Mouse (Mus musculus): Measurements from ENCODE around the gene Tulp2. TPM values are rescaled to one million over a fixed set of nuclear protein-coding genes. Genes with fewer than 3 reads are reported as not detected.
"Not testable (repeated sequence)": the region's sequence is repeated elsewhere in the genome, so short reads cannot be mapped to it uniquely, and the experiment has no call there.

Tulp2 gene
- polyA plus RNA-seq, 1 experiment from 2014 or later = 0.87 TPM

DNA sequence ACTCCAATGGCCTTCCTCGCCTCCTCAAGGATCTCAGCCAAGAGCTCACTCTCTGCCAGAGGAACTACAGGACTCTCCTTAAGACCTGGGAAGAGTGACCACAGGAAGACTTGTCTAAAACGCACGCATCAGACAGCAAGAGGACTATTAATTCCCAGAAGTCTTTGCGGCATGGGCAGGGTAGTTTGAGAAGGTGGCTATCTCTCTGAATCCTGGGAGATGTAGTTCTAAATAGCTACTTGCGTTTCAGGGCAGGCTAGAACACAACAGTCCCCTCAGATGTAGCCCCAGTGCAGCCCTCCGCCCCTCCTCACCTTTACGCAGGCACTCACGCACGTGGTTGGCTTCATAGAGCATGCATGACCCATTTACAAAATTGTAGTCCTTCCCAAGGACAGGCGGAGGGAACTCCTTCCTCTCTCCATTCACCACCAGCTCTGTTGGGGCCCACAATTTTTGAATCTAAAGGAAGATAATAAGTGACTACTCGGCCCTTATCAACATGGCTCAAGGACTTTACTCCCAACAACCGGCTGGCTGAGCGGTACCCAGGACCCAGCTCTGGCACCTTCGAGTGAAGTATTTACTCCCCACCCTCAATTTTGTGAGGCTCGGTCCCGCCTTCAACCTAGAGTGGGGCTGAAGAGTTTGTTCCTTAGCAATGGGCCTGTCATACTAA is 6.2 kb upstream of the Tulp2 start:
- H3K27me3 ChIP-seq (replicated peaks) = no peaks in the 10 kb centered on the region
- no peak overlapping the region for H3K27ac ChIP-seq (ENCODE audit: poor library complexity, severe bottlenecking)
- H3K9ac ChIP-seq = peak overlapping the region; percentile 39; the same call in 1 of the 2 replicates
- H3K4me2 ChIP-seq = peak overlapping the region; percentile 51
- peak overlapping the region; percentile 24; the same call in 1 of the 2 replicates for H3K4me3 ChIP-seq
- peak; percentile 54; the same call in 1 of the 2 replicates for ATAC-seq (ENCODE audit: insufficient number of reproducible peaks, low FRiP score)
- H3K4me1 ChIP-seq (replicated peaks) = no peaks in the 10 kb centered on the region
- 57% methylated on average over 16 of the region's 16 CpGs for WGBS
- H3K9me3 ChIP-seq (replicated peaks) = no peaks in the 10 kb centered on the region
- H3K36me3 ChIP-seq = peaks cover 8% of the 10 kb centered on the region; the same call in 1 of the 2 replicates

DNA sequence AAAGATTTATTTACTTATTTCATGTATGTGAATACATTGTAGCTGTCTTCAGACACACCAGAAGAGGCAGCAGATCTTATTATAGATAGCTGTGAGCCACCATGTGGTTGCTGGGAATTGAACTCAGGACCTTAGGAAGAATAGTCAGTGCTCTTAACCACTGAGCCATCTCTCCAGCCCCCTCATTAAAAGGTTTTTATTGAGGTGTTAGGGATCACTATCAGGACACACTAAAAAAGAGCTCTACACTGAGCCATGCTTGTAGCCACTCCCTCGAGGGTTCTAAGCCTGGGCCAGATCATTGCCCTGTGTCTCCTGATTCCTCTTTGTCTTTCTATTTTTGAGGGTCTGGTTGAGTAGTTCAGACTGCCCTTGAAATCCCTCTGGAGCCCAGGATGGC is 5.2 kb upstream of the Tulp2 start:
- Histone ChIP-seq H3K27ac (ENCODE audit: poor library complexity, severe bottlenecking) (no peak overlapping the region), H3K9me3 (replicated peaks) (no peaks in the 10 kb centered on the region), H3K27me3 (replicated peaks) (no peaks in the 10 kb centered on the region), H3K4me3 (no peak overlapping the region), H3K4me2 (no peak overlapping the region), H3K4me1 (replicated peaks) (no peaks in the 10 kb centered on the region), H3K9ac (no peak overlapping the region), H3K36me3 (peaks cover 8% of the 10 kb centered on the region; the same call in 1 of the 2 replicates)
- ATAC-seq (ENCODE audit: insufficient number of reproducible peaks, low FRiP score) = no peak
- 36% methylated on average over 1 of the region's 1 CpGs for WGBS

DNA sequence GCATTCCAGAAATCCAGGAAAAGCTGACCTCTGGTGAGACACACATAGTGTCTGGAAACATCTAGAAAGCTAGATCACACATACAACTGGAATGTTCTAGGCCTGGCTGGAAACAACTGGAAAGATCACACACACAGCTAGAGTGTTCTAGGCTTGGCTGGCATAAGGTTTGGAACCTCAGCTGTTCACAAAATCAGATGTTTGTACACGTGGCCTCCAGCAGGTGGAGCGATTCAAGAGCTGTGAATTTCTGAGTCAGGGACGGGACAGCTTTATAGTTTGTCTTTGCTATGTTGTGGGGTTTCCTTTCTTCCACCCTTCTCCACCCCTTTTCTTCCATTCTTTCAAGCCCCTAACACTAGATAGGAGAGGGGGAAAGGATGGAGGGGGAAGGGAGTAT is 4.7 kb upstream of the Tulp2 start:
- ATAC-seq (ENCODE audit: insufficient number of reproducible peaks, low FRiP score) = no peak
- WGBS = 12% methylated on average over 3 of the region's 3 CpGs

DNA sequence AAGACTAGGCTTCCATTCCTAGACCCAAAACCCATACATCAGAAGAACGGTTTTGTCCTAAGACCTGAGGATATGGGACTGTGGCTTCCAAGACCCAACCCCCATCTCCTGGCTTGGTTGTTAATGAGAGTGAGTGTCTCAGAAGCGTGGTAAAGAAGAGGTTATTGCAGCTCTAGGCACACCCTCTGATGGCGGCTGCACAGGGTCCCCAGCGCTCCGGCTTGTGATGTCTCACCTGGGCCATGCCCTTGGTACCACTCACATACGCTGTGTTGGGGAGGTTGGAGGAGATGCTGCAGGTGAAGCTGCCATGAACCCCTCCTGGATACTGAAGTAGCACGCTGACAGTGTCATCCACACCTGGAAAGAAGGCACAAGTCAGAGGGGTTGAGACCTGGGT is 2.9 kb upstream of the Tulp2 start:
- Histone ChIP-seq H3K9ac (no peak overlapping the region), H3K9me3 (replicated peaks) (no peaks in the 10 kb centered on the region), H3K27me3 (replicated peaks) (no peaks in the 10 kb centered on the region), H3K4me1 (replicated peaks) (no peaks in the 10 kb centered on the region), H3K4me3 (no peak overlapping the region), H3K4me2 (no peak overlapping the region), H3K36me3 (peaks cover 8% of the 10 kb centered on the region; the same call in 1 of the 2 replicates), H3K27ac (ENCODE audit: poor library complexity, severe bottlenecking) (no peak overlapping the region)
- 95% methylated on average over 7 of the region's 7 CpGs for WGBS
- ATAC-seq (ENCODE audit: insufficient number of reproducible peaks, low FRiP score) = no peak

More for the DNA sequence above, 4.7 kb upstream of the Tulp2 start:
- Histone ChIP-seq H3K4me1 (replicated peaks) (no peaks in the 10 kb centered on the region), H3K27me3 (replicated peaks) (no peaks in the 10 kb centered on the region), H3K27ac (ENCODE audit: poor library complexity, severe bottlenecking) (no peak overlapping the region), H3K4me3 (no peak overlapping the region), H3K9me3 (replicated peaks) (no peaks in the 10 kb centered on the region), H3K36me3 (peaks cover 8% of the 10 kb centered on the region; the same call in 1 of the 2 replicates), H3K4me2 (no peak overlapping the region), H3K9ac (peak overlapping the region; percentile 4; the same call in 1 of the 2 replicates)

DNA sequence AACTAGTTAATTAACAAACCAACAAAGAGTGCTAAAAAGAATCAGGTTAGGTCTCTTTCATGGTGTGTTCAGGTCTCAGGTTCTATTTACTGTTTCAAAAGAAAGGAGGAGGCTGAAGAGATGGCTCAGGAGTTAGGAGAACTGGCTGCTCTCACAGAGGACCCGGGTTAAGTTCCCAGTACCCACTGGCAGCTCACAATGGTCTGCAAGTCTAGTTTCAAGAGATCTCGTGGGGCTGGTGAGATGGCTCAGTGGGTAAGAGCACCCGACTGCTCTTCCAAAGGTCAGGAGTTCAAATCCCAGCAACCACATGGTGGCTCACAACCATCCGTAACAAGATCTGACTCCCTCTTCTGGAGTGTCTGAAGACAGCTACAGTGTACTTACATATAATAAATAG is 1.4 kb upstream of the Tulp2 start:
- ATAC-seq (ENCODE audit: insufficient number of reproducible peaks, low FRiP score); H3K4me2 ChIP-seq; H3K36me3 ChIP-seq; H3K27me3 ChIP-seq (replicated peaks); H3K9me3 ChIP-seq (replicated peaks); H3K9ac ChIP-seq; H3K27ac ChIP-seq (ENCODE audit: poor library complexity, severe bottlenecking); H3K4me3 ChIP-seq; H3K4me1 ChIP-seq (replicated peaks): not testable (repeated sequence)
- WGBS = 66% methylated on average over 4 of the region's 4 CpGs

DNA sequence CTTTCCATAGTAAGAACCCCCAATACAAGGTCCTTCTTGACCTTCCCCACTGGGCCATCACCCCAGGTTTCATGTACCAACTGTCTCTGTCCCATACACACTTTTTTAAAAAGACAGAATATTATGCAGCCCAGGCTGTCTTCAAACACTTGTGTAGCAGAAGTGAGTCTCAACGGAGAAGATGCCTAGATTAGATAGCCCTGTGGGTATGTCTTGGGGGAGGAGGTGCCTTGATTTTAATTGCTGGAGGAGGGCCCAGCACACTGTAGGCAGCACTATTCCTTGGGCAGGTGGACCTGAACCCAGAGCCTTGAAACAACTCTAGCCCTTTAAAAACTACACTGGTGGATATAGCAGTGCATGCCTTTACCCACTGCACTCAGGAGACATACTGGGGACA is 489 bp downstream of the Tulp2 start:
- no peak overlapping the region for H3K4me3 ChIP-seq
- H3K4me2 ChIP-seq = no peak overlapping the region
- no peak overlapping the region for H3K27ac ChIP-seq (ENCODE audit: poor library complexity, severe bottlenecking)
- H3K36me3 ChIP-seq = peaks cover 9% of the 10 kb centered on the region; the same call in 1 of the 2 replicates
- no peak for ATAC-seq (ENCODE audit: insufficient number of reproducible peaks, low FRiP score)
- H3K9me3 ChIP-seq (replicated peaks) = no peaks in the 10 kb centered on the region
- no peak overlapping the region for H3K9ac ChIP-seq
- WGBS = 65% methylated on average over 1 of the region's 1 CpGs
- no peaks in the 10 kb centered on the region for H3K4me1 ChIP-seq (replicated peaks)
- no peaks in the 10 kb centered on the region for H3K27me3 ChIP-seq (replicated peaks)

DNA sequence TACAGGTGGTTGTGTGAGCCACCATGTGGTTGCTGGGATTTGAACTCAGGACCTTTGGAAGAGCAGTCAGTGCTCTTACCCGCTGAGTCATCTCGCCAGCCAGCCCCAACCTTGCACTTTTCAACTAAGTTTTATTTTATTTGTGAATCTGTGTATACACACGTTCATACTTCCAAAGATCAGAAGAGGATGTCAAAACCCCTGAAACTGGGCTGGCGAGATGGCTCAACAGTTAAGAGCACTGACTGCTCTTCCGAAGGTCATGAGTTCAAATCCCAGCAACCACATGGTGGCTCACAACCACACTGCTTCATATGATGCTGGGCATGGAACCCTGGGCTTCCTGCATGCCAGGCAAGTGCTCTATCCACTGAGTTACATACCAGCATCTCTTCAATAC is 3.3 kb downstream of the Tulp2 start:
- 93% methylated on average over 5 of the region's 5 CpGs for WGBS
- H3K4me1 ChIP-seq (replicated peaks) = peaks cover 17% of the 10 kb centered on the region
- ATAC-seq (ENCODE audit: insufficient number of reproducible peaks, low FRiP score); H3K9me3 ChIP-seq (replicated peaks); H3K27ac ChIP-seq (ENCODE audit: poor library complexity, severe bottlenecking); H3K4me2 ChIP-seq; H3K9ac ChIP-seq; H3K27me3 ChIP-seq (replicated peaks); H3K36me3 ChIP-seq; H3K4me3 ChIP-seq: not testable (repeated sequence)

DNA sequence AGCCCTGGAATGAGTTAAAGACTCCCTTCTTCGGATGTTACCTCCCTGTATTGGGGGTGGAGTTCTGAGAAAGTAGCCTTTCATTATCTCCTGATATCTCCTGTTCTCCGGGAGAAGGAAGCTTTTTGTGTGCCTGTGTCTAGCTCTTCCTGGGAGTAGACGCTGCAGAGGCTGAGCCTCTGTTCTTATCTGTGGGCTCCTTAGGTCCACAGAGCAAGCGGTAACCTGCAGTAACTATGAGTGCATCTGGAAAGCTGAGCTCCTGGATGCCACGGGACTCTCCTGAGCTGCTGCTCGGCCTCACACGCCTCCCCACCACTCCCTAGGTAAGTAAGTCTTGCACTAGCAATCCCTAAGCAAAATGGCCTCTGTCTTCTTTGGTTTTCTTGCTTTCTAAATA is 4.5 kb downstream of the Tulp2 start:
- Histone ChIP-seq H3K9me3 (replicated peaks) (no peaks in the 10 kb centered on the region), H3K27ac (ENCODE audit: poor library complexity, severe bottlenecking) (no peak overlapping the region), H3K4me1 (replicated peaks) (peaks cover 24% of the 10 kb centered on the region), H3K4me2 (no peak overlapping the region), H3K36me3 (0 out of 2 replicates have a peak, but pooled peaks cover 3% of the 10 kb centered on the region), H3K4me3 (no peak overlapping the region), H3K27me3 (replicated peaks) (no peaks in the 10 kb centered on the region), H3K9ac (no peak overlapping the region)
- no peak for ATAC-seq (ENCODE audit: insufficient number of reproducible peaks, low FRiP score)
- WGBS = 45% methylated on average over 7 of the region's 7 CpGs

DNA sequence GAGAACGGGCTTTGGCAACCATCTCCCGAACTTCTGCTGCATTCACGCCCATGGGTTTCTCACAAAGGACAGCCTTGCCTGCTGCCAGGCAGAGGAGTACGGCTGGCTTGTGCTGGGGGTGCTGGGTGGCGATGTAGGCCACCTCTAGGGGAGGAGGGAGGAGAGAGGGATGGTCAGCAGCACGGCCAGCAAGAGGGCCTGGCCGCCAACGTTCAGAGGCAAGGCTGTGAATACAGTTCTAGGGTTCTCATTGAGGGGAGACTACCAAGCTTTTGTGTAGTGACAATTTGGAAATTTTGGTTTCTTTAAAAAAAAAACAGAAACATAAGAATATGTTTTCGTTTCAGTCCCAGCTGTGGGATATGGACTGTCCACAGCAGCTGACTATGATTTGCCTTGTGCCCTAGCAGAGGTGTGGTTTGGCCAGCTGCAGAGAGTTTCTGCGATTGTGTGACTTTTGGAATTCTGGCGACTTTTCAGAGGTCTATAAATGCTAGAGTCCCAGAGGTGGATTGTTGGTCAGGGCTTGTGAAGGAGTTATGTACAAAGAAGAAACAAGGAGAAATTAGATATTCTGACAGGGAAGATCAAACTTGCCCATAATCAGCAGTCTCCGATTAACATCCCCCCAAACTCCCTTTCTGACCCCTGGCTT is 5.2 kb downstream of the Tulp2 start, which contains the start of gene Gm45808:
TSS of gene Gm45808 (minus strand) at position 51 of the 655 bp plus-strand sequence.
- Histone ChIP-seq H3K27ac (ENCODE audit: poor library complexity, severe bottlenecking) (no peak within 1 kb of the TSS), H3K36me3 (0 out of 2 replicates have a peak, but pooled peaks cover 3% of the 10 kb centered on the region), H3K4me2 (no peak within 1 kb of the TSS), H3K4me3 (no peak within 1 kb of the TSS), H3K9me3 (replicated peaks) (no peaks in the 10 kb centered on the region), H3K4me1 (replicated peaks) (peaks cover 26% of the 10 kb centered on the region), H3K9ac (no peak within 1 kb of the TSS), H3K27me3 (replicated peaks) (no peaks in the 10 kb centered on the region)
- WGBS = 84% methylated on average over 12 of the region's 12 CpGs
- ATAC-seq (ENCODE audit: insufficient number of reproducible peaks, low FRiP score) = no peak

DNA sequence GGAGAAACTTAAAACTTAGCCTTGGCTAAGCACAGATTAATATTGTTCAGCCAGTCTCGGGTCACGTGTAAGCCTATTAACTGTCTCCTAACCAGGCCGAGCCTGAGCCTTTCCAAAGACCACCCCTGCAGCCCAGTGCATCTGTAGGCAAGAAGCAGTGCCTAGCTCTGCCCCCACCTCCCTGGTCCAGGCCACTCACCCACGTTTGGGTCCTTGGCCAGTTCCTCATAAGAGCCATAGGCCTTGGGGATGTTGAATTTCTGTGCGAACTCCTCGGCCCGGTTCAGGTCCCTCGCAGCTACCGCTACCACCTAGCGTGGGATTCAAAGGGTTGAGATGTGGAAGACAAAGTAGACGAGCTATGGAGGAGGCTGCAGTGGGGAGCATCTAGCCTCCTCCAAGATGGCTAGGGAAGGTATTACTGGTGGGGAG is 6.2 kb downstream of the Tulp2 start:
- Histone ChIP-seq H3K27ac (ENCODE audit: poor library complexity, severe bottlenecking) (no peak overlapping the region), H3K9ac (peak overlapping the region; percentile 78; the same call in 1 of the 2 replicates), H3K4me1 (replicated peaks) (peaks cover 26% of the 10 kb centered on the region), H3K4me3 (peak overlapping the region; percentile 61), H3K9me3 (replicated peaks) (no peaks in the 10 kb centered on the region), H3K27me3 (replicated peaks) (no peaks in the 10 kb centered on the region), H3K4me2 (peak overlapping the region; percentile 81), H3K36me3 (peaks cover 12% of the 10 kb centered on the region)
- ATAC-seq (ENCODE audit: insufficient number of reproducible peaks, low FRiP score) = no peak
- WGBS = 42% methylated on average over 11 of the region's 11 CpGs

All from heart, embryonic 12.5 days (tissue).